Mouse (Mus musculus) gonadal fat pad, adult 2 months (tissue): ENCODE measurements around the gene Gm20696. TPM values are rescaled to one million over a fixed set of nuclear protein-coding genes. Genes with fewer than 3 reads are reported as not detected.

Experiments used
- DNase-seq: peaks from one replicate; pipeline ENCODE4 v3.0.0-alpha.2; 2012; ENCODE audit warnings: low read depth
- polyA plus RNA-seq: library from polyadenylated mRNA; depleted of rRNA; stranded (reverse); fragments of >200 nt; gene quantifications from 2 replicates; pipeline ENCODE4 v1.2.3, GENCODE M21; 2012

Gene Gm20696
- polyA plus RNA-seq, 1 experiment: 0.38 TPM

DNA sequence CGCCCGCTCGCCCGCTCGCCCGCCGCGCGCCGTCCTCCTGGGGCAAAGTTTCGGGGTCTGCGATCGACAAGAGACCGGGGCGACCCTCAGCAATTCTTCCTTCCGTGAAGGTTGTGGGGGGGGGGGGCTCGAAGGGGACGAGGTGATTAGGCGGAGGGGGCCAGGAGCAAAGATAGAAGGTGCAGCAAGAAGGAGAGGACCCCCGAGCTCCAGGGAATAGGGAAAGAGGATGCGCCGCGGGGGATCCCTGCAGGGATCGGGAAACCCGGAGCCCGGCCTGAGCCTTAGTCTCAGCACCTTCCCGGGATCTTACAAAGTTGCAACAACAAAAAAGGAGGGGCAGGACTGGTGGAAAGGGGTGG is 145.9 kb downstream of the Gm20696 start:
- DNase-seq: no peak

DNA sequence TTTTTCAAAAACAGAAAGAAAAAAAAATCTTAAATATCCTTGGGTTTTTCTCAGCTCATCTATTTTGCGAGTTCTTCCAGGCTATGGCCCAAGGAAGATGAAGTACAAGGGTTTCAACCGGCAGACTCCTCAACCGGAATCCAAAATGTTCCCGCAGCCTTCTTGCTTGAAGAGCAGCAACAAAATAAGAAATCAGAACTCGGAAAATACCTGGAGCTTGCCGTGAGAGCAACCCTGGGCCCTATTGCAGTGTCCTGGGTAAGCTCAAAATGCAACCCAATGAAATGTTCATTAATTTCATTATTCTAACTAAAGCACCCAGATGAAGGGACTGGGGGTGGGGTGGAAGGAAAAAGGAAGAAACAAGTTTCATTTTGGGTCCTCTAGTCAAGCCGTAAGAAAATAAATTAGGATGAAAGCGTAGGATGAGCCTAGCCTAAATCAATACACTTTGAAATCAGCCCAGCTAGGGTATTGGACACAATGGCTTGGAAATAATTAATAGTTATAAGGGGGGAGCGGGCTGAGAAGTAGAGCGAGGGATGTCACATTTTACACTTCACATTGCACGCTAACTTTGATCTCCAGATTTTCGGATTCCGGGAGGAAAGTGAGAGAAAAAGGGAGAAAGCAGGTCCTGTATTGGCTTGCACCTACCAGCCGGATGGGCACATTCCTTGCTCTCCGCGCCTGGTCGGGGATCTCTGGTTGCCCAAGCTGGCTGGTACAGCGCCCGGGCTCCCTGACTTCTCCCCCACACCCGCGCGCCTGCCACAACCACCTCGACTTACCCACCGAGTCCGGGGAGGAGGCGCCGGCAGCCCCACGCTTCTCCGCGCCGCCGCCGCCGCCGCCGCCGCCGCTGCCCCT is 146.6 kb downstream of the Gm20696 start:
- DNase-seq: no peak

DNA sequence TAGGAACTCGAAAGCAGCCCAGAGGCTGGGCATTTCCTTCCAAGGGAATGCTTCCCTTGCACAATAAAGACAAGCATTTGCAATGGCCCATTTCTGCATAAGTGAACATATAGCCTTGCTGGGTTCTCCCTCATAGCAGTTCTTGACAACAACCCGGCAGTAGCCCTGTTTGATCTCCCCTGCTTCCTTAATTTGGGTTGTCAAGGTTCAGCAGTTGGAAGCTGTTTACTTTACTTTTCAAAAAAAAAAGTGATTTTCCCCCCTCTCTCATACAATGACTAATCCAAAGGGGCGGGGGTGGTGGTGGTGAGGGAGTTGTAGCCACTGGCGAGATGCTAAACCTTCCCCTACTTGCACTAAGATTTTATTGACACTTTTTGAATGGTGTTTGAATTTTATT is 147.5 kb downstream of the Gm20696 start:
- no peak for DNase-seq

DNA sequence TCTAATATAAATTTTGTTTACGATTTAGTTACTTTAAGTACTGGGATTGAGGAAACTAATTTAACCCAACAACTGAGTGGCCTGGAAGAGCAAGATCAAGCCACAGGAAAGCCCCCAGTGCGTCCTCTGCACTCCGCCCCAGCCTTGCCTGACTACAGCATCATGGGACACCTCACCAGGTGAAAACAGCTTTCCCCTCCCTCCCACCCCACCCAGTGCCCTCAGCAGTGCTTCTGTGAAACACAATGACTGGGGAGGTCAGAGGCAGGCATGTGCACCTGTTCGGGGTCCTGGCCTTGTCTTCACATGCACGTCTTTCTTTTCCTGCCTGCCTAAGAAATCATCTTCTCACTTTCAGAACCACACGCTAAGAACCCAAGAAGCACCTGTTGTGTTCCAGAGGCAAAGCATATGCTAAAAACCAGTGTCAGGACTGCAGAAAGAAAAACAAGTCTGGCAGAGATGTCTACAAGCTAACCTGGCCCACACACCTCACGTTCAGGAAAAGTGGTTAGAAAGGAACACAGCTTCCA is 150.9 kb downstream of the Gm20696 start:
- no peak for DNase-seq

DNA sequence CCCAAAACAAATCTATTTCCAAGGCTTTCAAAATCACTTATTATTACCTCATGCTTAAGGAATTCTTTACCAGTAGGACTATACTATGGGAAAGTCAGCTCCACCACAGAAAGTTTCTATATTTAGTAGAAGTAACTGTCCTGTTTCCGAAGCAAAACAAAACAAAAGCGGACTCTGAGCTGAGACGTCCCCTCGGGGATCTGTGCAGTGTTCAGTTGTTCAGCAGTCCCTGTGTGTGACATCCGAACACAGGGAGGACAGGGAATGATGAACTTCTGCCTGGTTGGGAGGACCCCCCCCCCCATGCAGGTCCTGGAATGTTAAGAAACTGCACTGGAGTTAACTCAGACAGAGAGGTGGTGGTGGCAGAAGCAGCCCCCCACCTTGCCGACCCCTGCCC is 154.7 kb downstream of the Gm20696 start:
- no peak for DNase-seq

DNA sequence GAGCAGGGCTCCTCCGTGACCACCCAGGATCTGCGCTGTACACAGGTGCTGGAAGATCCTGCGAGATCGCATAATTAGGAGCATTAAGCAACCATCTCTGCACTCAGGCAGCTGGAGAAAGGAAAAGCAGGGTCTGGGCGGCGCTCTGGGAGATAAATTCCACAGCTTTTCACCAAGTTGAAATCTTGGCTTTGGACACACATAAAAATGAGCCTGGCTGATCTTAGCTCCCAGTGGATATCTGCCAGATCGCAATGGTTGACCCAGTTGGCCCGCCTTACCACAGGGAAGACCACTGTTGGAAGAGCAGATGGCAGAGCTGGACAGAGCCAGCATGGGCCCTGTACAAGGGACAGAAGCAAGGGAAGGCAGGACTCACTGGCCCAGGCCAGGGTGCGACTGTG is 157.4 kb downstream of the Gm20696 start:
- no peak for DNase-seq

DNA sequence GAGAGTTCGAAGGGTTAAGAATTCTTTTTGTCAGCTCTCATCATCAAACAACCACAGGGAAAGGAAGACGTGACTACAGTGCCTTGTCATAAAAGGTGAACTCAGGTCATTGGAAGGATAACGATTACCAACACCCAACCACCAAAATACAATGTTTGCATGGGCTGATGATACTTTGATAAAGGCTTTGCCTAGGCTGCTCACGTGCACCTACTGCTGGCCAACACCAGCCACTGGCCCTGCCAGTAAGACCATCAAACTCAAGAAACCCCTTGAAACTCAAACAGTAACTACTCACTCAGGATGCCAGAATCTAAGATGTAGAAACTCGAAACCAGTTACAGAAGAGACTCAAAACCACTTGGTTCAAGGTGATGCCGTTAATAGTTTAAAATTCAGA is 159.8 kb downstream of the Gm20696 start:
- no peak for DNase-seq

DNA sequence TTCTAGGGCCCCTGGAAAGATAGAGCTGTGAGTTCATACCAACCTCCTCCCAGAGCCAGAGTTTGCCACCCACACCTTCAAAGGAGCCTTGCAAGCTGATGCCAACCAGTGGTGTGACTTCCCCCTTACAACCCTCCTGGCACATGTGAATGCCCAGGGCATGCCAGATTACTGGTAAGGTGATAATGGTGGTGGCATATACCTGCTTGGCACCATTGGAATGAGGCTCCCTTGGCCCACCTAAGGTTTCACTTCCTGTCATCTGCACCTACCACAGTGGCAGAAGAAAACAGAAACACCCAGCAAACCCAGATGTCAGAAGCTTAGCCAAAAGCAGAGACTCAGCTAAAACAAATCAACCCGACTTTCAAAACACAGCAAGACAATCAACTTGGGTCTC is 162.9 kb downstream of the Gm20696 start:
- DNase-seq: no peak

DNA sequence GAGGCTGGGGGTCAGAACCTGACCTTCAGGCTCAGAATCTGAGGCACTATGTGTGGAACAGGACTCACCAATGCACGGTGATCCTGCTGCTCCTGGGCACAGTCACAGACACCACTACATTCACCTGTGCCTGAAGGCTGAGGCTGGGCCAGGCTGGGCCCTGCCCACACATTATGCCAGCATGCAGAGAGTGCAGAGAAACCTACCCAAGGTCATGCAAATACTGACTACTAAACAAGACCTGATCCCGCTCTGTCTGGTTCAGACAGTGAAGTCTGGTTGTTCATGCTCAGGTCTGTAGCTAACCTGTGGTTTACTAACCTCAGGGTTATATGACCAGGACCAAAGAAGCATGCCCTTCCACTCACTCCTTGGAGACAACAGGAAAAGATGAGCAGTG is 163.9 kb downstream of the Gm20696 start:
- no peak for DNase-seq

DNA sequence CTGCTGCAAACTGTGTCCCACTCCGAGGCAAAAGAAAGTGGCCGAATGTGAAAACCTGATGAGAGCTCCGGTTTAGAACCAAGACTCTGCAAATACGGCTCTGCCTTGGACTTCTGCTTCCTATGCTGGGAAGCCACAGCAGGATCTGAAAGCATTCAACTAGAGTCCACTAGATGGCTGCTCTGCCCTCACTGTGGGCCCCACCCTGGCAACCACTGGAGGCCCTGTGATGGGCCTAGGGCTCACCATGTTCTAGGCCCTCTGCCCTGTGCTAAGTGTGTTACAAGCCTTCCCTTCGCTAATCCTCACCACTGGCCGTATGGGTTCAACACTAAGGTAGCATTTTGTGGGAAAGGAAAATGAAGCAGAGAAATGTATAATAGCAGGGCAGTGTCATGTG is 164.3 kb downstream of the Gm20696 start:
- DNase-seq: no peak

DNA sequence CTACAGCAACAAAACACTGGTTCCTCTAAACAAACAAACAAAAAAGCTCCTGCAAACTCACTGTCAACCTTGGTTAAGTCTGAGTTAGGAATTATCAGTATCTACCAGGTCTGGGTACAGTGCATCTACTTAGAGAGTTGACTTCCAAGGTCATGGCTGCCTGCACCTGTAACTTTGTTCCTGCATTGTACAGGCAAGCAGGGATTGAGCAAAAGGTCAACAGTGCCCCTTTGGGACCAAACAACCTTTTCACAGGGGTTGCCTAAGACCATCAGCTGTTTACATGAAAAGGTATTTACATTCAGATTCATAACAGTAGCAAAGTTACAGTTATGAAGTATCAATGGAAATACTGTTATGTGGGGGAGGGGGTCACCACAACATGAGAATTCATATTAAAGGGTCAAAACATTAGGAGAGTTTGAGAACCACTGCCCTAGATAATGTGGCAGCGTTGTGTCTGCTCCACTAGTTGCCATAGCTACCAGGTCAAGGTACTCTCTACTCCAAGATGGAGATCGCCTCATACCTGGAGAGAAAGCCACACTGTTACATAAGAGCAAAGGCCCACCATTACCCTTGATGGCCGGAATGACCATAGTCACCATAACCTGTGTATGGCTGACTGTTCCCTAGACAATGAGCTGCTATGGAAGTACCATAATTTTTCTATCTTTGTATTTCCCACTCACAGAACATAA is 165.9 kb downstream of the Gm20696 start:
- DNase-seq: no peak

DNA sequence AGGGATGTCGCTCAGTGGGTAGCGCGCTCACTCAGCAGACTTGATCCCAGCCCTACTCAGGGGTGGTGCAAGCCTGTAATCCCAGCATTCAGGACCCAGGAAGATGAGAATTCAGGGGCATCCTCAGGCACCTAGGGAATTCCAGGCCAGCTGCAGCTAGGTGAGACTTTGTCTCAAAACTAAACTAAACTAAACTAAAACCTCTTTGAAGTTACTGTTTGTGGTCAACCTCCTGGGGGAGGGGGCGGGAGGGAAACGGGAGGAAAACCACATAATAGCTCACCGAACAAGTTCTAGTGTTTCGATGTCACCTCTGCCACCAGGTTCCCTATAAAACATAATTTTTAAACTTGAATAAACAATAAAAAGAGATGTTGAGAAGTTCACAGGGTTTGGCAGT is 168.5 kb downstream of the Gm20696 start:
- DNase-seq: no peak

DNA sequence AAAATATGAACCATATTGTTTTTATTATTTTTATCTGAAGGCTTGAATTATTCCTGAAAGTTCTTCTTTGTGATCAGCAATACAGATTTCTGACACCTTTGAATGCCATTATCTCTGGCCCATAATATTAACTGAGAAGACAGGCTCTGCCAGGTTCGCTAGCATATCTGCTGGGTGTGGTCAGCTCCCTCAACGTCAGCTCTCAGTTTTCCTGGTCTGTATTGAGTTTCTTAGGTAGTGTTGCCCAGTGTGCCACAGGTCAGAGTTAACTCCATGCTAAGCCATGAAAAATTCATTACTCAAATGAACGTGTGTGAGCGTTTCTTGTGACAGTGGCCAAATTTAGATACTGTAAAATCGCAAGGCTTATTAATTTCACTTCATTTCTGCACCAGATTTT is 170.5 kb downstream of the Gm20696 start:
- DNase-seq: no peak

DNA sequence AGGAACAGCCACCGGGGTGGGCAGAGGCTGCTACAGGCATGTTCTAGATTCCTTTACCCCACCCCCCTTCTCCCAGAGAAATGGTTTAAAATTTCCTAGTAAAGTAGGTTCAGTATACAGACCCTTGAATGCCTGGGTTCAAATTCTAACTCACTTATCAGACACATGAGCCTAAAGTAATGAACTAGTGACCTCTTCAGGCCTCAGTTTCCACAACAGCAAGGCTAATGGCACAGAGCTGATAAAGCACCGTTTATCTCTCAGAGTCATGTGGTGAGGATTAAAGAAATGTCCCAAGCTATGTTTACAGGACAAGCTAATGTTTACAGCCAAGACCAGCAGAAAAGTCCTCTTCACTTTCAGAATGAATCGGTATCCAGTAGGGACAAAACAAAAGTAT is 173.7 kb downstream of the Gm20696 start:
- no peak for DNase-seq

DNA sequence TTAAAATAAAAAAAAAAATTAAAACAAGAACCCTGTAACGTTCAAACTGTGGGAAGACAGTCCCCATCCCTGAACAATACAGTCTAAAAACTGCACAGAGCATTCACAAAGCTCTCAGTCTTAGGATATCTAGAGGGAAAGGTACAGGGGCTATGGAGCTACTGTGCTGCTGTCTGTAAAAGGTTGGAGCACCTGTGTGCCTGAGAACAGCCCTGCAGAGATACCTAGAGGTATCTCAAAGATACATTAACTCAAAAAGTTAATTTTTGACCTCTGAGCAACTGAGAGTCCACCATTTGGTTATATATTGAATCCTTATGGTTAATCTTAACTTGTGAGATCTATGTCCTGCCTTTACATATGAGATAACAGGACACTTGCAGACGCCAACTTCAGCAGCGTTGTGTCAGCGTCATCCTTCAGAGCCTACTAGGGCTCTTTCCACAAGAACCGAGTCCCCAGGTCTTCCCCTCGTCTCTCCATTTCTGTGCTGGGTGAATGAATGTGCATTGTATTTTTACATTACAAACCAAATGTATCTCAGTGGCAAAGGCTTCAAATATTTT is 174.5 kb downstream of the Gm20696 start:
- DNase-seq: no peak

DNA sequence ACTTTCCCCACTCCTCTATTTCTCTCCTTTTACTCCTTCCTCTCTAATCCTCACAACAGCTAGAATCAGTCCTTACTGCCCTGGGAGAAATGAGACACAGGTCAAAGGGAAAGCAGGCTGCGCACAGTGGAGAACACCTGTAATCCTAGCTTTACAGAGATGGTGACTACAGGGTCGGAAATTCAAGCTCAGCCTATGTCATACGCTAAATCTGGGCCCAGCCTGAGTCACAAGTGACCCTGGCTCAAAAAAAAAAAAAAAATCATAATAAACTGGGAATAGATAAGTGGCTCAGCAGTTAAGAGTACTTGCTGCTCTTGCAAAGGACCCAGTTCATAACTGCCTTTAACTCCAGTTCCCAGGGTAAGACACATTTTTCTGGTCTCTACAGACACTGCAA is 175.5 kb downstream of the Gm20696 start:
- DNase-seq: no peak

DNA sequence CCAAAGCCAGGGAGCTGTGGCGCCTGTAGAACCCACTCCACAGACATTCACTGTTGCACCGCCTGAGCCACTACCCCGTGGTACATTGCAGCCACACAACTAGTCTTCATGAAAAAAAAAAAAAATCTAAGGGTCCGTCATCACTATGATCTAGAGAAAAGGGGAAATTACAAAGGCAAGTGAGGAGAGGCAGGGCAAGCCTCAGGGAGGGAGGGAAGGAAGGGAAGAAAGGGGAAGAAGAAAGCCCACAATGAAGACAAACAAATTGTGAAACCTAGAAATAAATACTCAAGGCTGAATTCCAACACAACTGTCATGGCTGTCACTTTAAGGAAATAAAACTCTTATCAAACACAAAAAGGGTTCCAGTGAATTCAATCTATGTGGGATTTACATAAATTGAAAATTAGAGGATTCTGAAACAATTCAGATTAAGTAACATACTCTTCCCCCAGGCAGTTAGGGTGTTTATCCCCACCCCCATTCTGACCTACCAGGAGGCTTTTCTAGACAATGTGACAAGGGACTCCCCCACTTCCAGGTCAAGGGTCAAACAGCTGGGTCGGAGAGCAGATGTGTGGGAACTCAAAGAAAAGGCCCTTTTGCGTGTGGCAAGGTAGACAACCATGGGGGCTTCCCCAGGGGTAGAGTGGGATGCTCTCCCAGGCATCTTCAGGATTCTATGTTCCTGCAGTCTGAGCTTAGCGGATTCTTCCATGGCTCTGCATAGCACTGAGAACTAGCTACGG is 176.5 kb downstream of the Gm20696 start:
- DNase-seq: no peak

DNA sequence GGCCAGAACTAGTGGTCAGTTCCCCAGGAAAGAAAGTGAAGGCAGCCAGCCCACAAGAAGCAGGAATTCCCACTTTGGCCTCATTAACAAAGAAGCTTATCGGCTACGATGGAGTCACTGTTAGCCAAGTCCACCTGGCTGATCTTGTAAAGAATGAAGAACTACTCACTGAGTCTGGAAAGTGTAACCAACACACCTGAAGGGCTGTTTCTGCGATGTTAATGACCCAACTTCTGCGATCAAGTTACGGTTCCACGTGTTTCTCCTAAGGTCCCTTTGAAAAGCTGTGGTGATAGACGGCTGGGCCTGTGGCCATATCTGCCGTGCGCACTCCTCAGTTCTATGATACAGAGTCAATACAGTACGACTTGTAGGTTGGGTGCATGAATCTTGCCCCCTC is 177.2 kb downstream of the Gm20696 start:
- DNase-seq: no peak

DNA sequence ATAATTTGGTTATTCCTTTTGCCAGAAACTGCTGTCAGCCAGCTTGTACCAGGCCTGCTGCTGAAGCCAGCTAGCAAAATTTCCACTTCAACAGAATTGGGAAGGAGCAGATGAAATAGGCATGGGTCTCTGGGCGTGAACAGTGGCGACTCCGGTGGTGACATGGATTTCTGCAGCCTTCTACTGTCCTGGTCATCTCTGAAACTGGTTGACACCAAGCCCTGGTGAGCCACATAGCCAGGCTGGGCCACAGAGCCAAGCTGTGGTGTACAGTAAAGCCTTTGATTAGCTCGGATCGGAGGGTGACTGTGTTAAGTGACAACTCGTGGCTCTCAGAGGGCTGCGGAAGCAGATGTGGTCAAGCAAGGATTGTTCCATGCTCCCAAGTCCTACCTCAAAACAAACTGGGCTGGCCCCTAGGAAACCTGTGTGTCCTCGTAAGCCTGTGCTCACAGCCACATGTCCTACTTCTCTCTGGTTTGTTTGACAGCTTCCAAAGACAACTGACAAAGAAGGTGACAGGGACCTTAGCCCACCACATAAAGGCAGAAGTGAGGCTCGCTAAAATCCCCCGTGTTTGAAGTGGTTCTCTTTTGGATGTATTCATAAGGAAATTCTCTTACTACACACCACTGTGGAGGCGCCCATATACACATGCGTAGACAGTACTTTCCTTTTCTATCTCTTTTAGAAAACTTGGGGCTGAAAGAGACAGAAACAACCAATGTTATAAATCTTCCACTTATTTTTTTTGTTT is 180.5 kb downstream of the Gm20696 start:
- DNase-seq: no peak

DNA sequence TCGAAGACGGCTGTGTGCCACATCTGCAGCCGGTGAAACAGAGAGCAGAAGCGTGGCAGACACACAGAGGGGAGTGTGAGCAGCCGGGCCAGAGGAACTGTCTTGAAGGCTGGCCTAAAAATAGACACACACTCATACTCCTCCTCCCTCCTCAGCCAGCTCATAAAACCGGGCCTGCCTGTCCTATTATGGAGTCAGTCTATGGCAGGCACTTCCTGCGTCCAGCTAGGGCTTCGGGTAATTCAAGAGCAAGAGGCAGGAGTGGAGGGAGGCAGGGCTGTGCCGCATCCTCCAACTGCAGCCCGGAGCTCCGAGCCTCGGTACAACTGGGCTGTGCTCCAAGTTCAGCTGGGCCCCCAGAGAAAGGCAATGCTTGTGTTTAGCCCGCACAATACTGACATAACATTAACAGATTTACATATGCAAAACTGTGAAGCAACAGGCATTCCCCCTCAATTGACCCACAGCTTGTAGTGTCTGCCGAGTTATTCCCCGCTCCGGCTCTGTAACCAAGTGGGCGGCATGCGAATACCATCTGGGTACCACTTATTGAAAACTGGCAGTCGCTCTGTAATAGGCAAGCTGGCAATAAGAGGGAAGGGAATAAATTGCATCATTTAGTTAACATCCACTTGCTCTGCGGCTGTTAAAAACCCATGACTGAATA is 181.2 kb downstream of the Gm20696 start:
- DNase-seq: no peak

DNA sequence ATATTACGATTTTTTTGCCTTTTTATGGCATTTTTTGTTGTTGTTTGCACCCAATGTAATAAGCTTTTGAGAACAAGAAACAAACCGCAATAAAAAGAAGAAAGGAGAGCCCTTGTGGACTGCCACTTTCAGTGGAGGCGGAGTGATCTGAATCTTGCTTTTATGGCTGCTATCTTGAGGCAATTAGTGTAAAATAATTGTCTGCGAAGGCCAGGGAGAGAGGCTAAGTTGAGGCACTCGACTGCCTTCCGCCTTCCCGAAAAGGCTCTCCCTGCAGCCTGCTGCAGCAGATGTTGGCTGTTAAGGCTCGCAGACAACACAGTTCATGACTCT is 181.7 kb downstream of the Gm20696 start:
- DNase-seq: no peak
